Mouse (Mus musculus): ENCODE measurements at regions not wholly inside any gene's neighbourhood (a gene's known extent, or its start where the extent isn't known, plus 50 kb on each side); places are given as distances from the start of the nearest gene placed in this dataset.

GRCm38 (mm10) chr15:27413486-27413885 is 53.0 kb upstream of the Ank start:
- no peak for TF ChIP-seq CTCF (IDR thresholded peaks at IDR 0.05; ENCODE audit: borderline replicate concordance, insufficient read depth, low read length)
- TF ChIP-seq POLR2A (IDR thresholded peaks at IDR 0.05; ENCODE audit: low read depth, low read length) = no peak

Data from embryonic fibroblast, embryonic 13.5 days (primary cell).